Mouse (Mus musculus) mature B cell (primary cell): ENCODE data around the gene Hoxd13.

ENCODE experiments used
- in situ Hi-C: fragments of 300-500 bp; cut with MboI; formaldehyde crosslinking; loops from 2 replicates; pipeline ENCODE4 v1.14.3; 2019

Gene Hoxd13

GRCm38 (mm10) chr2:74667842-74668357 lies at the start of gene Hoxd13:
Gene Hoxd13, plus strand, starts transcription at chr2:74668310.
- in situ Hi-C loops = loop anchor here (25.0 kb wide), 1 partner anchor 1106 kb away; no protein-coding TSS in a partner anchor

- in situ Hi-C loops = no loop called here
These were observed 48.3 kb upstream of the Hoxd13 start for GRCm38 (mm10) chr2:74619676-74620246.

- in situ Hi-C loops = no loop called here
These were observed 47.7 kb upstream of the Hoxd13 start for GRCm38 (mm10) chr2:74620368-74620767.

GRCm38 (mm10) chr2:74635412-74635811 lies 32.7 kb upstream of the Hoxd13 start:
- in situ Hi-C loops = no loop called here

GRCm38 (mm10) chr2:74642431-74642830 lies 25.7 kb upstream of the Hoxd13 start:
- in situ Hi-C loops = no loop called here

GRCm38 (mm10) chr2:74645631-74646030 lies 22.5 kb upstream of the Hoxd13 start:
- in situ Hi-C loops = no loop called here

GRCm38 (mm10) chr2:74647082-74647864 lies 20.8 kb upstream of the Hoxd13 start:
- in situ Hi-C loops = no loop called here

GRCm38 (mm10) chr2:74652996-74653340 lies 15.1 kb upstream of the Hoxd13 start:
- in situ Hi-C loops = loop anchor here (25.0 kb wide), 1 partner anchor 1091 kb away; no protein-coding TSS in a partner anchor

- in situ Hi-C loops = loop anchor here (25.0 kb wide), 1 partner anchor 1092 kb away; no protein-coding TSS in a partner anchor
These were observed 14.2 kb upstream of the Hoxd13 start for GRCm38 (mm10) chr2:74653781-74654535.

- in situ Hi-C loops = loop anchor here (25.0 kb wide), 1 partner anchor 1093 kb away; no protein-coding TSS in a partner anchor
These were observed 13.2 kb upstream of the Hoxd13 start for GRCm38 (mm10) chr2:74654743-74655419.

GRCm38 (mm10) chr2:74655420-74655781 lies 12.7 kb upstream of the Hoxd13 start:
- in situ Hi-C loops = loop anchor here (25.0 kb wide), 1 partner anchor 1093 kb away; no protein-coding TSS in a partner anchor

GRCm38 (mm10) chr2:74655821-74656631 lies 12.1 kb upstream of the Hoxd13 start:
- in situ Hi-C loops = loop anchor here (25.0 kb wide), 1 partner anchor 1094 kb away; no protein-coding TSS in a partner anchor

GRCm38 (mm10) chr2:74656632-74657021 lies 11.5 kb upstream of the Hoxd13 start:
- in situ Hi-C loops = loop anchor here (25.0 kb wide), 1 partner anchor 1094 kb away; no protein-coding TSS in a partner anchor

- in situ Hi-C loops = loop anchor here (25.0 kb wide), 1 partner anchor 1095 kb away; no protein-coding TSS in a partner anchor
These were observed 10.7 kb upstream of the Hoxd13 start for GRCm38 (mm10) chr2:74657251-74658023.

GRCm38 (mm10) chr2:74658024-74658666 lies 10.0 kb upstream of the Hoxd13 start:
- in situ Hi-C loops = loop anchor here (25.0 kb wide), 1 partner anchor 1096 kb away; no protein-coding TSS in a partner anchor

- in situ Hi-C loops = loop anchor here (25.0 kb wide), 1 partner anchor 1097 kb away; no protein-coding TSS in a partner anchor
These were observed 9.3 kb upstream of the Hoxd13 start for GRCm38 (mm10) chr2:74658667-74659371.

- in situ Hi-C loops = loop anchor here (25.0 kb wide), 1 partner anchor 1097 kb away; no protein-coding TSS in a partner anchor
These were observed 8.6 kb upstream of the Hoxd13 start, which contains the start of gene Evx2 for GRCm38 (mm10) chr2:74659507-74660005. Gene Evx2, minus strand, starts transcription at chr2:74659557.
